Mouse (Mus musculus) kidney, embryonic 14.5 days (tissue): ENCODE data around the gene Arl6ip5. TPM values are rescaled to one million over a fixed set of nuclear protein-coding genes. Genes with fewer than 3 reads are reported as not detected.

Experiments
- ATAC-seq: fragments of 200-750 bp; cut with Nextera tagmentation; 2 replicates; pipeline ENCODE4 v1.8.0; 2017; ENCODE audit warnings: moderate number of reproducible peaks, mild to moderate bottlenecking, moderate TSS enrichment, moderate library complexity; ENCODE audit not compliant: low FRiP score, low TSS enrichment
- H3K27ac ChIP-seq: fragments of 300-500 bp; sonication (generic); 2 replicates; pipeline ENCODE4 v1.5.1; 2014; ENCODE audit warnings: low read depth, mild to moderate bottlenecking, low read length, moderate library complexity, mixed read lengths
- H3K27me3 ChIP-seq: fragments of 300-500 bp; sonication (generic); 2 replicates; pipeline ENCODE4 v1.6.1; 2014; ENCODE audit warnings: mild to moderate bottlenecking, low read length; ENCODE audit not compliant: control insufficient read depth, insufficient read depth
- H3K36me3 ChIP-seq: fragments of 300-500 bp; sonication (generic); 2 replicates; pipeline ENCODE4 v1.6.1; 2014; ENCODE audit warnings: low read length, mixed read lengths; ENCODE audit not compliant: control insufficient read depth, insufficient read depth
- H3K4me1 ChIP-seq: fragments of 300-500 bp; sonication (generic); 2 replicates; pipeline ENCODE4 v1.6.1; 2014; ENCODE audit warnings: low read length, mixed read lengths; ENCODE audit not compliant: control insufficient read depth, insufficient read depth
- H3K4me2 ChIP-seq: fragments of 300-500 bp; sonication (generic); replicated peaks from 2 replicates; pipeline ENCODE4 v1.6.1; 2014; ENCODE audit warnings: low read depth, mild to moderate bottlenecking, low read length
- H3K4me3 ChIP-seq: fragments of 300-500 bp; sonication (generic); 2 replicates; pipeline ENCODE4 v1.5.1; 2014; ENCODE audit warnings: mild to moderate bottlenecking, low read length
- H3K9ac ChIP-seq: fragments of 300-500 bp; sonication (generic); 2 replicates; pipeline ENCODE4 v1.6.1; 2014; ENCODE audit warnings: low read depth, mild to moderate bottlenecking, low read length, moderate library complexity
- H3K9me3 ChIP-seq: fragments of 300-500 bp; sonication (generic); 2 replicates; pipeline ENCODE4 v1.6.1; 2016; ENCODE audit warnings: low read length; ENCODE audit not compliant: control insufficient read depth
- WGBS: fragments of 180-500 bp; shearing (Covaris S2); extraction: QIAGEN DNeasy Blood & Tissue Kit; methylation state at CpG from one replicate; pipeline ENCODE4 v1.1.7; 2014; 5-methylcytosine and 5-hydroxymethylcytosine counted together
- polyA plus RNA-seq: library from polyadenylated mRNA; unstranded; fragments of >200 nt; fragmentation: Nextera tagmentation; extraction: Ambion mirVana; gene quantifications from 2 replicates; pipeline ENCODE4 v1.2.1, GENCODE M21; 2014

Gene Arl6ip5
- polyA plus RNA-seq, 1 experiment from 2014 or later, result 25.9 TPM

GRCm38 (mm10) chr6:97273777-97274176 lies 63.3 kb downstream of the Arl6ip5 start:
- WGBS, result 82% methylated on average over 3 of the region's 3 CpGs

GRCm38 (mm10) chr6:97275760-97276159 lies 65.3 kb downstream of the Arl6ip5 start:
- no peak for ATAC-seq
- H3K4me3 ChIP-seq, result no peak overlapping the region
- no peak overlapping the region for H3K27ac ChIP-seq
- H3K4me2 ChIP-seq, result no peak overlapping the region
- no peaks in the 10 kb centered on the region for H3K9me3 ChIP-seq
- H3K36me3 ChIP-seq, result no peaks in the 10 kb centered on the region
- H3K4me1 ChIP-seq, result peaks cover 7% of the 10 kb centered on the region
- no peaks in the 10 kb centered on the region for H3K27me3 ChIP-seq
- H3K9ac ChIP-seq, result no peak overlapping the region
- WGBS, result 46% methylated on average over 4 of the region's 4 CpGs

More at GRCm38 (mm10) chr6:97273777-97274176, 63.3 kb downstream of the Arl6ip5 start:
- no peaks in the 10 kb centered on the region for H3K27me3 ChIP-seq
- peaks cover 7% of the 10 kb centered on the region for H3K4me1 ChIP-seq
- no peaks in the 10 kb centered on the region for H3K36me3 ChIP-seq
- no peak for ATAC-seq
- no peak overlapping the region for H3K9ac ChIP-seq
- H3K4me2 ChIP-seq, result no peak overlapping the region
- H3K4me3 ChIP-seq, result no peak overlapping the region
- no peak overlapping the region for H3K27ac ChIP-seq
- no peaks in the 10 kb centered on the region for H3K9me3 ChIP-seq

GRCm38 (mm10) chr6:97276366-97276765 lies 65.9 kb downstream of the Arl6ip5 start:
- Histone ChIP-seq H3K4me1 (peaks cover 7% of the 10 kb centered on the region), H3K36me3 (no peaks in the 10 kb centered on the region), H3K9ac (no peak overlapping the region), H3K4me2 (no peak overlapping the region; the same call in 1 of the 2 replicates), H3K27me3 (no peaks in the 10 kb centered on the region), H3K9me3 (no peaks in the 10 kb centered on the region), H3K4me3 (no peak overlapping the region), H3K27ac (no peak overlapping the region)
- WGBS, result 39% methylated on average over 4 of the region's 4 CpGs
- ATAC-seq, result no peak

- Histone ChIP-seq H3K4me1 (peaks cover 7% of the 10 kb centered on the region), H3K27me3 (no peaks in the 10 kb centered on the region), H3K9me3 (no peaks in the 10 kb centered on the region), H3K4me3 (no peak overlapping the region), H3K4me2 (no peak overlapping the region), H3K9ac (no peak overlapping the region), H3K27ac (no peak overlapping the region), H3K36me3 (no peaks in the 10 kb centered on the region)
- no peak for ATAC-seq
- WGBS, result 62% methylated on average over 5 of the region's 5 CpGs
Observed at GRCm38 (mm10) chr6:97276890-97277497, 66.5 kb downstream of the Arl6ip5 start.

- 0 out of 2 replicates have a peak overlapping the region, but pooled peaks have one; percentile 30 for H3K27ac ChIP-seq
- H3K9ac ChIP-seq, result peak overlapping the region; percentile 29; the same call in 1 of the 2 replicates
- H3K4me2 ChIP-seq, result peak overlapping the region; percentile 61
- no peaks in the 10 kb centered on the region for H3K27me3 ChIP-seq
- peak overlapping the region; percentile 30 for H3K4me3 ChIP-seq
- H3K9me3 ChIP-seq, result no peaks in the 10 kb centered on the region
- 4% methylated on average over 18 of the region's 19 CpGs for WGBS
- ATAC-seq, result peak; percentile 84
- no peaks in the 10 kb centered on the region for H3K36me3 ChIP-seq
- H3K4me1 ChIP-seq, result peaks cover 7% of the 10 kb centered on the region
Observed at GRCm38 (mm10) chr6:97278014-97278787, 67.7 kb downstream of the Arl6ip5 start.

GRCm38 (mm10) chr6:97278878-97279277 lies 68.4 kb downstream of the Arl6ip5 start:
- H3K36me3 ChIP-seq, result no peaks in the 10 kb centered on the region
- no peak overlapping the region for H3K9ac ChIP-seq
- H3K4me3 ChIP-seq, result no peak overlapping the region
- no peak overlapping the region for H3K4me2 ChIP-seq
- H3K4me1 ChIP-seq, result peaks cover 7% of the 10 kb centered on the region
- H3K9me3 ChIP-seq, result no peaks in the 10 kb centered on the region
- H3K27ac ChIP-seq, result no peak overlapping the region
- ATAC-seq, result no peak
- WGBS, result 37% methylated on average over 6 of the region's 6 CpGs
- no peaks in the 10 kb centered on the region for H3K27me3 ChIP-seq

Other genes with a start within 250 kb of the Arl6ip5 start
- 0.96 and 1.1 TPM in 2 replicates for gene Fam19a4, start 150.3 kb upstream of the Arl6ip5 start, polyA plus RNA-seq
- gene Eogt, start 61.5 kb upstream of the Arl6ip5 start, polyA plus RNA-seq, result 7.0 and 18.0 TPM in 2 replicates
- 33.6 and 36.7 TPM in 2 replicates for gene Tmf1, start 31.6 kb upstream of the Arl6ip5 start, polyA plus RNA-seq
- 86.5 and 89.9 TPM in 2 replicates for gene Uba3, start 5.0 kb upstream of the Arl6ip5 start, polyA plus RNA-seq
- 0.09 TPM in 1 of 2 replicates, not detected in the other for gene Lmod3, start 42.1 kb downstream of the Arl6ip5 start, polyA plus RNA-seq